Mouse (Mus musculus) cerebellum, adult 18-20 months (tissue): ENCODE data around the gene Tcirg1.

ENCODE experiments used
- DNase-seq, 2 experiments: peaks; one replicate each; pipeline ENCODE4 v3.0.0; 2021

The Tcirg1 gene

DNA sequence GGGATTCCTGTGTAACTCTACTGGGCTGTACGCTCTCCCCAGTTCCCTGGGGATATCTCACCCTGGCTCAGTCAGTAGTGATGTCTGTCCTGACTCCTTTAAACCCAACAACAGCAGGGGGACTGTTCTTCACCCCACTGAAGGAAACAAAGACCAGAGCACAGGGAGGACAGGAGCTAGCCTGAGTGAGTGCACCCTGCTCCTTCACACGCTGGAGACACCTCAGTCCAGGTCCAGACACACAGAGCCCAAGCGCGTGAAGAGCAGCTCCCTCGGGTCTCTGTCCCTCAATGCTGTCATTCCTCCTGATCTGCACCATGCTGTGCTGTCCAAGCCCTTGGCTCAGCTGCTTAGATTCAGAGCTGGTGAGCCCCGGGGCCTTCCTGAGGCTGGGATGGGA lies 19.8 kb upstream of the Tcirg1 start:
- no peak for DNase-seq

GRCm38 (mm10) chr19:3926279-3926678 lies 19.3 kb upstream of the Tcirg1 start:
- peak; percentile 50 to 57 for DNase-seq

DNA sequence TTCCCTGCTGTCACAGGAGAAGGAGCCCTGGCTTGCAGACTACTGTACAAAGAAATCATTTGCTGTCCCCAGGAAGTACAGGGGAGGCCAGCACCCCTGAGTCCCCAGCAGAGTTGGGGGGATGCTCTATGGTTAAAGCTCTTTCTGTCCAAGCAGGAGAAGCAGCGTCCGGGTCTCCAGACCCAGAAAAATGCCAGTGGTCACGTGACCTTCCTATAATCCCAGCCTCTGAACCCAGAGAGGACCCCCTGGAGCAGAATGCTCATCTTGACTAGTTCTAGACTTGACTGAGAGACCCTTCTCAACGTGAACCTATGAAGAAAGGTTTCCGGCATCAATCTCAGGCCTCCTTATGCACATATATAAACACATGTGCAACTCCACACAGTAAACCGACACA lies 18.9 kb upstream of the Tcirg1 start:
- DNase-seq: no peak

DNA sequence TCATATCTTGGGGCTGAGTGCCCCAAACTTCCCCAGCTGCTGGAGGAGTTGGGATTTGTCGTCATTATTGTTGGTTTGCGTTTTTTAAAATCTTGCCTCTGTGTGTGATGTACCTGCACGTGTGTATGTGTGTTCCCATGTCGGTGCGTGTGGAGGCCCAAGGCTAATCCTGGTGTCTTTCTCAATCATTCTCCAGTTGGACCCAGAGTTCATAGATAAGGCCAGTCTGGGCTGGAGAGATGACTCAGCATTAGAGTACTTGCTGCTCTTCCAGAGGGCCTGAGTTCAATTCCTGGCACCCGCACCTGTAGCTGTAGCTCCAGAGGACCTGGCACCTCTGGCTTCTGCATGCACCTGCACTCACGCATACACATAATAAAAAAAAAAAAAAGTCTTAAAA lies 17.9 kb upstream of the Tcirg1 start:
- DNase-seq: no peak

- DNase-seq: no peak
These were observed 17.3 kb upstream of the Tcirg1 start for GRCm38 (mm10) chr19:3924190-3924589.

DNA sequence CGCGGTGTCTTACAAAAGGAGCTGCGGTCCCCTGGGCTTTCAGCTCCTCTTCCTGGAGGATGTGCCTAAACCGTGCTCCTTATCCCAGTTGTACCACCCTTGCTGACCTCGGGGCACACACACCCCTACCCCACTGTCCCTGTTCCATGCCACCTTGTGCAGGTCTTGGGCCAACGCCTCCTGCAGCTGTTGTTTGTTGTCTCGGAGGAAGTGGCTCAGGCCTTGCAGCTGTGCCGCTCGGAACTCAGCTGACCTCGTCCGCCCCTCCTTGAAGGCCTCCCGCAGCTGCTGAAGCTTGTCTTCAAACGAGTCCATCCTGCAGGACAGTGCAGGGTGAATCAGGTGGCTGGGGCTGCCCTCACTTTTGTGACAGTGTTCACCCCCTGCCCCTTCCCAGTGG lies 16.7 kb upstream of the Tcirg1 start:
- DNase-seq: no peak

GRCm38 (mm10) chr19:3922661-3923371 lies 15.9 kb upstream of the Tcirg1 start:
- DNase-seq: no peak

GRCm38 (mm10) chr19:3919928-3920327 lies 13.0 kb upstream of the Tcirg1 start:
- no peak for DNase-seq

DNA sequence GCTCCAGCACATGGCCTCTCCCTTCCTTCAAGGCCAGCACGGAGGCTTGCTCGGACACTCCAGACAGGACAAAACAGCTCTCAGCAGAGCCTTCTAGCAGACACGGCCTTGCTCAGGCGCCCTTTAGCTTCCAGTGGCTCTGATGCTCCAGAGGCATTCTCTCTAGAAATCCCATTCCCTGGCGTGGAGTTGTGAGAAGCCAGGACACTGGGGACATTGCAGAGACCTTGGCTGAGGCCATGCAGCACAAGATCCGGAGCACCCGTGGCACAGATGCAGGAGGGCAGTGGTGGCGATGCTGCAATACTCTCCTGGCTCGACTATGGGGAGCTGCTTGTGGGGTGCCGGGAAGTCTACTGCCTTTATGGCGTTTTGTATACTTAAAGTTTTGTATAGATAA lies 9.8 kb upstream of the Tcirg1 start:
- DNase-seq: no peak

DNA sequence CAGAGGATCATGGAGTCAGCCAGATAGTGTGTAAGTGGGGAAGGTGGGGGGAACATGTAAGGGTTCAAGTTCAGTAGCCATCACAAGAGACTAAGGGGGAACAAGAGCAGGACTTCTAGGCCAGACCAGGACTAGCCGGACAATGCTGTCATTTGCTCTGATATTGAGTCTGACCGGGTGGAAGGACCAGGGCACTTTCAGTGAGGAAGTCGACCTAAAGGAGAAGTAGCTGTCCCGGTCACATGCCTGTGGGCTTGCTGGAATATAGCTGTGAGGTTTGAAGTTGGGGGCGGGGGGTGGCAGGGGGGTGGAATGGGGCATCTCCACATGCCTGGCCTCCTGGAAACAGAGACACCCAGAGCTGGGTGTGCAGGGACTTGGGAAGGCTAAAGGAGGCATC lies 7.6 kb upstream of the Tcirg1 start:
- no peak for DNase-seq

DNA sequence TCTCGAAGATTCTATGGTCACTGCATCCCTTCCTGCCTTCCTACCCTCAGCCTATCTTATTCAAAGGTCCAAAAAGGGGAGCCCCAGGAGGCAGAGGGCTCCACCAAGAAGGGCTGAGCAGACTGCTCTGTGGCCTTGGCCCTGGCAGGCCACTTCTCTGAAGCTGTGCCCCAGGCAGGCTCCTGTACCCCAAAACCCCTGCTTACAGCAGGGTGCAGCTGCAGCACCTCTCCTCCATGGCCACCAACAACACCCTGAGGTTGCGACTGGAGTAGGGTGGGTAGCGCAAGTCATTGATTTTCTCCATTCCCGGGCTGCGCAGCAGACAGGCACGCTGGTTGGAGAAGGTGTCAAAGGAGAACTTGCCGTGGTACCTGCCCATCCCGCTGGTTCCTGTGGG lies 6.8 kb upstream of the Tcirg1 start:
- DNase-seq: no peak

- peak; percentile 89 to 96 for DNase-seq
These were observed 5.6 kb upstream of the Tcirg1 start, which contains the start of gene Ndufs8 for GRCm38 (mm10) chr19:3912337-3913204. Ndufs8 (minus strand) TSS chr19:3912774.

GRCm38 (mm10) chr19:3910206-3910605 lies 3.3 kb upstream of the Tcirg1 start:
- DNase-seq: no peak

- no peak for DNase-seq
These were observed 1.1 kb upstream of the Tcirg1 start for GRCm38 (mm10) chr19:3907876-3908660.

DNA sequence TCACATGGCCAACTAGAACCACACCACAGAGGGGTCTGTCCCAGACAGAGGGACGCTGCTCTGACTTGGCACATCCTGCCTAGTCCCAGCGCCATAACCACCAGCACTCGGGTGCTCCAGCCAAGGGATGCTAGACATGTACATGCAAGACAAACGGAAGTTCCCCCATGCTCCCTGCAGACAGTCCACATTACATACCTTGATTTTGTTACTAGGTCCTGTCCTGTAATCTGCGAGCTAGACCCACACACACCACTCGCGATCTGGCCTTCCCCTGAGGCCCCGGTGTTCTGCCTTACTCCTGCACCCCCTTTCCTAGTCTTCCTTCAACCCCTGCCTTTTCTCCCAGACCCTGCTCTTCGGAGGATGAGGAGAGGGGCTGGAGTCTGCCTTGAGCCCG lies 607 bp downstream of the Tcirg1 start:
- DNase-seq: no peak

- no peak for DNase-seq
These were observed 1.5 kb downstream of the Tcirg1 start for GRCm38 (mm10) chr19:3905261-3905969.

DNA sequence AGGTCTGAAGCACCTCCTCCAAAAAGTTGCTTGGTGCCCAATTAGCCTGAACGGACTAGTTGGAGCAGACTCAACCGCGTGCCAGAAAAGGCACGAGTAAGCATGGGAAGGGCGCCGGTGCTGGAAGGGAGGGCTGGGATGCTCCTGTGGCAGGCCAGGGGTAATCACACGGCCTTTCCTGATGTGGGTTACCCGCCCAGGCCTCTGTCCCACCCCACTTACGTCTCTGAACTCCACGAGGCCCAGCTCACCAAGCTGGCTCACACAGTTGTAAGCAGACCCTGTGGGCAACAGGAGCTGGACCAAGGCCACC lies 2.6 kb downstream of the Tcirg1 start:
- DNase-seq: no peak

DNA sequence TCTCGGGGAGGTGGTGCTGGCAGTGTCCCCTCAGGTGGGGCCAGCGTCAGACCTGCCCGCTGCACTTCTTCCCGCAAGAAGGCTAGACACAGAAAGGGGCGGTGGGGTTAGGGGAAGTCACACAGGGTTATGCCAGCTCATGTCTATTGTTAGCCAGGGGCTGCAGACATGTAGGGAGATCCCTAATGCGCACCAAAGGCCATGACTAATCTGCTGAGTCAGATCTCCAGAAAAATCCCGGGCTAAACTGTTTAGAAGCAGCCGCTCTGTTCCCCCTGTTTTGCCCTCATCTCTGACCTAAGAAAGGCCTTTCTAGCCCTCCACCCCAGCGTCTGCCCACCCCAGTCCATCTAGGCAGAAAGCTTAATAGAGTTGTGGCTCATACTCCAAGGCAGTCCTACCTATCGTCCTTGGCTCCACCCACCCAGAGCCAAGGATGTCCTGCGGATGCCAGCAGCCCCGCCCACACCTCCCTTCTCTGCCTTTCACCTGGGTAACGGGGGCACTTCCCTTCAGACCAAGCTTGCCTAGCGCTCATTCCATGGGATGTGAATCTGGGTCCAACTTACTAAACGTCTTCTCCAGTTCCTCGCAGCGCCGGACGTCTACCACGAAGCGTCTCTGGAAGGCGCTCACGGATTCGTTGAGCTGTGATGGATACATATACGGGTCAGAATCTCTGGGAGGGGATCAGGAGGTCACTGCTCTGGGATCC lies 3.1 kb downstream of the Tcirg1 start:
- no peak for DNase-seq

DNA sequence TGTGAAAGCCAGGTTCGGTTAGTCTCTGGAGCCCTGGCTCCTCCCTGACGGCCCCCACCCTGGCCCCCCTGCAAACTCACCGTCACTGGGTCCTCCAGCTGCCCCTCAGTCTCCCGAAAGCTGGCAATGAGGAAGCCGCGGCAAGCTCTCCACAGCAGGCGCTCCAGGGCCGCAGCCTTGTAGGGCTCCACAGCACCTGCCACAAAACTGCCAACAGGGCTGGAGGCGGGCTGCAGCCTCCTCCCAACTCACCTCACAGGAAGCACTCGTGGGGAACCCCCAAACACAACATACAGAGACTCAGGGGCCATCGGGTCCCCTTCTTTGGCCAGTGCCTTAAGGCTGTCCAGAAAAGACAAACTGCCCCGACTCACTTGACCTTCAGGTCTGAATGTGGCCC lies 4.0 kb downstream of the Tcirg1 start:
- DNase-seq: no peak

GRCm38 (mm10) chr19:3899618-3900017 lies 7.3 kb downstream of the Tcirg1 start:
- no peak for DNase-seq

GRCm38 (mm10) chr19:3898952-3899351 lies 8.0 kb downstream of the Tcirg1 start:
- DNase-seq: no peak

DNA sequence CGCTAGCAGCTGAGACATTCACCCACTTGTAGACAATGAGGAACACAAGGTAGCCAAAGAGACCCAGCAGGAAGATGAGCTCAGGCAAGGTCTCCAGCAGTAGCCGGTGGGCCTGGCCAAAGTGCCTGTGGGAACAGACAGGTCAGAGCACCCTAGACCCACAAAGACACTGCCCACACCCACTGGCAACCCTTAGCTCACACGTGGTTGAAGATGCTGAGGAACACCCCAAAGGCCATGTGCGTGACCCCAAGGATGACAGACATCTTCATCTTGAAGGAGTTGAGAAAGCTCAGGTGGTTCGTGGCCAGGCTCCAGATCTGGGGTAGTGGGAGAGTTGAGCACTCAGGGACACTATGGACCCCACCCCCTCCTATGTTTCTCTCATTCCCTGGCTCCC lies 9.4 kb downstream of the Tcirg1 start:
- no peak for DNase-seq
